Mouse (Mus musculus): ENCODE data around the gene Fam102b. TPM values are rescaled to one million over a fixed set of nuclear protein-coding genes. Genes with fewer than 3 reads are reported as not detected.

The Fam102b gene
- polyA plus RNA-seq, 1 experiment from 2014 or later, result 9.4 TPM

DNA sequence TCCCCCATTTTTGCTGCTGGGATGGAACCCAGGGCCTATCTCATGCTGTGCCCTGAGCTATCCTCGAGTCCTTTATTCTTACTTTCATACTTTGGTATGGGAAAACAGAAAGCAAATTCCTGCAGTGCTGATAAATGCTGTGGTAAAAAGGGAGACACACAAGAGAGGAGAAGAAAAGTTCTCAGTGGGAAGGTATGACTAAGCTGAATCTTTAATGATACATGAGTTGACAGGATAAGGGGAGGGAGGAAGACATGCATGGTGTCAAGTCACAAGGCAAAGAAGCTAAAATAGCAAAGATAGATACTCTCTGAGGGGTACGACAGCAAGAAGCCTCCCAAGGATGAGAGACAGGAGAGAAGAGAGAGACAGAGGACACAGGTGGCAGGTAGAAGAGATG lies 32.0 kb downstream of the Fam102b start:
- Histone ChIP-seq H3K27me3 (ENCODE audit: control insufficient read depth, insufficient read depth, low read length) (no peaks in the 10 kb centered on the region), H3K9ac (ENCODE audit: low read length) (no peak overlapping the region), H3K4me1 (replicated peaks; ENCODE audit: control insufficient read depth, insufficient read depth) (no peaks in the 10 kb centered on the region), H3K27ac (replicated peaks) (no peak overlapping the region), H3K4me3 (ENCODE audit: low read depth, low read length) (no peak overlapping the region), H3K36me3 (ENCODE audit: control insufficient read depth, insufficient read depth, low read length) (peaks cover 8% of the 10 kb centered on the region; the same call in 1 of the 2 replicates), H3K4me2 (replicated peaks; ENCODE audit: low read depth) (no peak overlapping the region), H3K9me3 (ENCODE audit: control insufficient read depth, low read length) (no peaks in the 10 kb centered on the region)
- no peak for DNase-seq (ENCODE audit: low spot score)
- ATAC-seq (ENCODE audit: low FRiP score, low TSS enrichment), result no peak
- WGBS, result 83% methylated on average over 2 of the region's 2 CpGs
- TF ChIP-seq CTCF (IDR thresholded peaks at IDR 0.05; ENCODE audit: low read depth) (no peak), EP300 (optimal IDR thresholded peaks at IDR 0.05) (no peak)

DNA sequence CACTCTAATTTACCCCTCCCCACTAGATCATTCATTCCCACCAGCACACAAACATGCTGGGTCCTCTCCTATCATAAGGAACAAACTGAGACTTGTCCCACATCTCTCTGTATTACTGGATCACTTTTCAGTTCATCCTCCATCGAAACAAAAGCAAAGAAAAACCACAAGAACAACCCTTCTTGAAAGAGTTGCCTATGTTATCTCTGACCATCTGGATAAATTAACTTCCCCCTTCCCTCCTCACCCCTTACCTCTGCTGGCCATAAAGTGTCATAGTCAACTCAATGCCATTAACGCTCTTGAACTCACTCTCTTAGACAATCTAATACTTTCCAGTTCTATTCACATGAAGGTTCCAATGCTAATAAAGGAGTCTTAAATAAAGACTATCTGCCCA lies 32.9 kb downstream of the Fam102b start:
- no peaks in the 10 kb centered on the region for H3K4me1 ChIP-seq (replicated peaks; ENCODE audit: control insufficient read depth, insufficient read depth)
- DNase-seq (ENCODE audit: low spot score) (no peak), ATAC-seq (ENCODE audit: low FRiP score, low TSS enrichment) (no peak)
- no peak overlapping the region for H3K9ac ChIP-seq (ENCODE audit: low read length)
- no peak overlapping the region for H3K4me2 ChIP-seq (replicated peaks; ENCODE audit: low read depth)
- WGBS, result 83% methylated on average over 2 of the region's 2 CpGs
- H3K4me3 ChIP-seq (ENCODE audit: low read depth, low read length), result no peak overlapping the region
- H3K9me3 ChIP-seq (ENCODE audit: control insufficient read depth, low read length), result no peaks in the 10 kb centered on the region
- TF ChIP-seq CTCF (IDR thresholded peaks at IDR 0.05; ENCODE audit: low read depth), result no peak
- no peak for TF ChIP-seq EP300 (optimal IDR thresholded peaks at IDR 0.05)
- H3K27me3 ChIP-seq (ENCODE audit: control insufficient read depth, insufficient read depth, low read length), result no peaks in the 10 kb centered on the region
- H3K27ac ChIP-seq (replicated peaks), result no peak overlapping the region
- peaks cover 8% of the 10 kb centered on the region; the same call in 1 of the 2 replicates for H3K36me3 ChIP-seq (ENCODE audit: control insufficient read depth, insufficient read depth, low read length)

DNA sequence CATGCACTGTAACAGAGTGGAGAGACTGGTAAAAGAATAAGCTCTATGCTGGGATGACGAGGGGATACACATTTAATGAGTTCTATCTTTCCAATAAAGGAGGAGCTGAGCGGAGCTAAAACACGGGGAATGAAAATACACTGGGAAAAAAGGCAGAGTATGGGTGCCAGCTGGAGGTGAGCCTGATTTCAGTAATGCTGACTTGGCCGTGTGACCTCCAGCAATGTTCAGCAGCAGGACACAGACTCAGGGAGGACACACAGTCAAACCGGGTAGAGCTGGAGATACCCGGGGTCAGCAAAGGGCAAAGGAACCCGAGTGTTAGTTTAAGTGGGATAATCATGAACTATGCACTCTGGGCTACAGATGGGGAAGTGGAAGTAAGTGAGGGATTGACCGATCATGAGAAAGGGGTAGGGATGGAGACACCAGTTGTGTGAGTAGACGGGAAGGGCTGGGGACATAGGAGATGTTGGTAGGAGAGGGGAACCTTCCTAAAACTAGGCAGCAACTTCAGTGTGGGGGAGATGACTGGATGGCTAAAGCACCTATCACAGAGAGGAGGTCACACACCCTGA lies 37.3 kb downstream of the Fam102b start:
- WGBS, result 80% methylated on average over 9 of the region's 9 CpGs
- no peaks in the 10 kb centered on the region for H3K27me3 ChIP-seq (ENCODE audit: control insufficient read depth, insufficient read depth, low read length)
- no peak overlapping the region for H3K4me2 ChIP-seq (replicated peaks; ENCODE audit: low read depth)
- ATAC-seq (ENCODE audit: low FRiP score, low TSS enrichment) (no peak), DNase-seq (ENCODE audit: low spot score) (no peak)
- TF ChIP-seq EP300 (optimal IDR thresholded peaks at IDR 0.05) (no peak), CTCF (IDR thresholded peaks at IDR 0.05; ENCODE audit: low read depth) (no peak)
- no peak overlapping the region for H3K27ac ChIP-seq (replicated peaks)
- H3K4me1 ChIP-seq (replicated peaks; ENCODE audit: control insufficient read depth, insufficient read depth), result no peaks in the 10 kb centered on the region
- H3K9me3 ChIP-seq (ENCODE audit: control insufficient read depth, low read length), result no peaks in the 10 kb centered on the region
- no peak overlapping the region for H3K9ac ChIP-seq (ENCODE audit: low read length)
- no peak overlapping the region for H3K4me3 ChIP-seq (ENCODE audit: low read depth, low read length)
- H3K36me3 ChIP-seq (ENCODE audit: control insufficient read depth, insufficient read depth, low read length), result peaks cover 16% of the 10 kb centered on the region; the same call in 1 of the 2 replicates

GRCm38 (mm10) chr3:108987009-108987659 lies 40.3 kb downstream of the Fam102b start:
- no peak for TF ChIP-seq CTCF (IDR thresholded peaks at IDR 0.05; ENCODE audit: low read depth)
- TF ChIP-seq EP300 (optimal IDR thresholded peaks at IDR 0.05), result no peak
- no peaks in the 10 kb centered on the region for H3K4me1 ChIP-seq (replicated peaks; ENCODE audit: control insufficient read depth, insufficient read depth)

GRCm38 (mm10) chr3:108986534-108986933 lies 40.9 kb downstream of the Fam102b start:
- no peaks in the 10 kb centered on the region for H3K27me3 ChIP-seq (ENCODE audit: control insufficient read depth, insufficient read depth, low read length)
- no peak overlapping the region for H3K4me2 ChIP-seq (replicated peaks; ENCODE audit: low read depth)
- no peak overlapping the region for H3K9ac ChIP-seq (ENCODE audit: low read length)
- no peaks in the 10 kb centered on the region for H3K9me3 ChIP-seq (ENCODE audit: control insufficient read depth, low read length)
- WGBS, result 82% methylated on average over 1 of the region's 1 CpGs
- DNase-seq (ENCODE audit: low spot score) (no peak), ATAC-seq (ENCODE audit: low FRiP score, low TSS enrichment) (no peak)
- H3K4me3 ChIP-seq (ENCODE audit: low read depth, low read length), result no peak overlapping the region
- no peaks in the 10 kb centered on the region for H3K4me1 ChIP-seq (replicated peaks; ENCODE audit: control insufficient read depth, insufficient read depth)
- peaks cover 10% of the 10 kb centered on the region for H3K36me3 ChIP-seq (ENCODE audit: control insufficient read depth, insufficient read depth, low read length)
- H3K27ac ChIP-seq (replicated peaks), result no peak overlapping the region
- no peak for TF ChIP-seq CTCF (IDR thresholded peaks at IDR 0.05; ENCODE audit: low read depth)
- no peak for TF ChIP-seq EP300 (optimal IDR thresholded peaks at IDR 0.05)

More at GRCm38 (mm10) chr3:108987009-108987659, 40.3 kb downstream of the Fam102b start:
- Histone ChIP-seq H3K27me3 (ENCODE audit: control insufficient read depth, insufficient read depth, low read length) (no peaks in the 10 kb centered on the region), H3K4me3 (ENCODE audit: low read depth, low read length) (no peak overlapping the region), H3K36me3 (ENCODE audit: control insufficient read depth, insufficient read depth, low read length) (peaks cover 11% of the 10 kb centered on the region; the same call in 1 of the 2 replicates), H3K9ac (ENCODE audit: low read length) (no peak overlapping the region), H3K27ac (replicated peaks) (no peak overlapping the region), H3K4me2 (replicated peaks; ENCODE audit: low read depth) (no peak overlapping the region), H3K9me3 (ENCODE audit: control insufficient read depth, low read length) (no peaks in the 10 kb centered on the region)
- ATAC-seq (ENCODE audit: low FRiP score, low TSS enrichment) (no peak), DNase-seq (ENCODE audit: low spot score) (no peak)
- WGBS, result 80% methylated on average over 12 of the region's 12 CpGs

DNA sequence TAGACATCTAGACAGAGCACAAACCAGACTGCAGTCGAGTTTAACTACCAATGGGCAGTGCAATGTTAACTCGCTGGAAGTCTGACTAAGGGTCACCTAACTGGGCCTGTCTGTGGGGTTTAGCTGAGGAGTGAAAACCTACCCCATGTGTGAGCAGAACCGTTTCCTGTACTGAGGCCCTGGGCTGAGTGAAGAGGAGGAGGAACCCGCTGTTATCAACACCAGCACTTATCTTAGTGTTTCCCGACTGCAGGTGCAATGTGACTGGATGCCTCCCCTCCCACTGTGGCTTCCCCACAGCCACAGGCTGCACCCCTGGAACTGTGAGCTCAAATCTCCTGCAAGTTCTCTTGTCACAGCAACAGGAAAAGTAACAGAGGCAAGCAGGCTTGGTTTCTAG lies 43.4 kb downstream of the Fam102b start:
- no peak overlapping the region for H3K4me2 ChIP-seq (replicated peaks; ENCODE audit: low read depth)
- H3K36me3 ChIP-seq (ENCODE audit: control insufficient read depth, insufficient read depth, low read length), result peaks cover 9% of the 10 kb centered on the region; the same call in 1 of the 2 replicates
- no peaks in the 10 kb centered on the region for H3K4me1 ChIP-seq (replicated peaks; ENCODE audit: control insufficient read depth, insufficient read depth)
- no peaks in the 10 kb centered on the region for H3K9me3 ChIP-seq (ENCODE audit: control insufficient read depth, low read length)
- H3K27me3 ChIP-seq (ENCODE audit: control insufficient read depth, insufficient read depth, low read length), result no peaks in the 10 kb centered on the region
- TF ChIP-seq CTCF (IDR thresholded peaks at IDR 0.05; ENCODE audit: low read depth), result no peak
- TF ChIP-seq EP300 (optimal IDR thresholded peaks at IDR 0.05), result no peak
- no peak overlapping the region for H3K9ac ChIP-seq (ENCODE audit: low read length)
- no peak for ATAC-seq (ENCODE audit: low FRiP score, low TSS enrichment)
- WGBS, result 61% methylated on average over 5 of the region's 5 CpGs
- DNase-seq (ENCODE audit: low spot score), result no peak
- H3K4me3 ChIP-seq (ENCODE audit: low read depth, low read length), result no peak overlapping the region
- no peak overlapping the region for H3K27ac ChIP-seq (replicated peaks)
